25 mouse cellular contexts compared by ENCODE assay signal in the genomic region with DNA sequence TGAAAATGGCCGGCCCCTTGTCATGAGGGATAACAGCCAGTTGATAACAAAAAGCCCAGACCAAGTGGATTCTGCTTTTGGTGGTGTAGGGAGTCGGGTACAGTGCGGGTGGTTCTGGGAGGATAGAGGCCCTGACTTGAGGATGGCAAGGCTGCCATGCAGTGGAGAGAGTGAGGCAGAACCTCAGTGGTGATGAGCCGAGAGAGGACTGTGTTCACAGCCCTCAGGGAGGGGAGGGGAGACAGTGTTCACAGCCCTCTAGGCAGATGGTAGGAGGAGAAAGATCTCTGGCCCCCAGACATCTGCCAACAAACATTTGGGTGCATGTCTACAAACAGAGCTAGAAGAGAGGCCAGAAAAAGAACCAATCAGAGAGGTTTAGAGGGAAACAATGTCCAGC. TPM values are rescaled to one million over a fixed set of nuclear protein-coding genes. Genes with fewer than 3 reads are reported as not detected.
"Had no signal": no experiment of that assay in that cellular context is flagged by ENCODE, and none has a peak within 500 bp of the region (broad histone marks: within the 10 kb centered on the region; RNA-seq: fewer than 3 reads in every experiment).

No protein-coding gene starts in this region.

- H3K27me3 ChIP-seq: heart, embryonic 12.5 days; hindbrain, embryonic 12.5 days; intestine, embryonic 15.5 days; limb, embryonic 12.5 days; liver, embryonic 12.5 days had no signal

- DNase-seq: gastrocnemius, adult 2 months; gastrocnemius, postnatal 10 days; gastrocnemius, postnatal 25 days; heart, adult 2 months; heart, postnatal 4 days; kidney, adult 18-20 months; kidney, adult 8-10 months; kidney, postnatal 10 days; kidney, postnatal 4 days; liver had no signal

- H3K4me1 ChIP-seq: heart, embryonic 12.5 days; hindbrain, embryonic 10.5 days; hindbrain, embryonic 12.5 days; intestine, embryonic 15.5 days; limb, embryonic 10.5 days; limb, embryonic 12.5 days; liver, embryonic 12.5 days had no signal

- H3K9ac ChIP-seq: heart, embryonic 12.5 days; hindbrain, embryonic 12.5 days; hindbrain, embryonic 14.5 days; intestine, embryonic 15.5 days; limb, embryonic 12.5 days; liver, embryonic 12.5 days; liver, embryonic 14.5 days had no signal

- H3K36me3 ChIP-seq: heart, embryonic 12.5 days; hindbrain, embryonic 10.5 days; hindbrain, embryonic 12.5 days; intestine, embryonic 15.5 days; limb, embryonic 10.5 days; limb, embryonic 12.5 days; liver, embryonic 12.5 days had no signal

- H3K4me3 ChIP-seq: gastrocnemius, adult 2 months; heart, adult 2 months; heart, embryonic 12.5 days; hindbrain, embryonic 10.5 days; hindbrain, embryonic 12.5 days; intestine, embryonic 15.5 days; layer of hippocampus, adult 2 months; left cerebral cortex, adult 2 months; limb, embryonic 10.5 days; limb, embryonic 12.5 days; liver, embryonic 12.5 days had no signal

- H3K9me3 ChIP-seq: intestine, embryonic 15.5 days; limb, embryonic 10.5 days had no signal

- H3K27ac ChIP-seq: gastrocnemius, adult 2 months; heart, adult 2 months; hindbrain, embryonic 10.5 days; hindbrain, embryonic 12.5 days; hindbrain, embryonic 14.5 days; intestine, embryonic 15.5 days; layer of hippocampus, adult 2 months; left cerebral cortex, adult 2 months; limb, embryonic 10.5 days; limb, embryonic 12.5 days; liver, embryonic 12.5 days; liver, embryonic 14.5 days had no signal

- H3K4me2 ChIP-seq: heart, embryonic 12.5 days; hindbrain, embryonic 12.5 days; hindbrain, embryonic 14.5 days; intestine, embryonic 15.5 days; limb, embryonic 12.5 days; liver, embryonic 12.5 days had no signal

- ATAC-seq: hindbrain, embryonic 16.5 days; inflammation-experienced regulatory T-cells, adult 6 months; intestine, embryonic 15.5 days; intestine, postnatal 0 days; liver, embryonic 12.5 days had no signal

RNA-seq across cellular contexts. Expression of a gene that starts 28.0 kb away (rescaled TPM):
- total RNA-seq: granulocyte monocyte progenitor cell, adult 5-6 weeks had no signal
- polyA plus RNA-seq: inflammation-experienced regulatory T-cells, adult 6 months had no signal

RNA-seq across cellular contexts. Expression of a gene that starts 58.8 kb away (rescaled TPM):
- total RNA-seq: granulocyte monocyte progenitor cell, adult 5-6 weeks had no signal
- polyA plus RNA-seq: hindbrain, embryonic 10.5 days; hindbrain, embryonic 12.5 days; inflammation-experienced regulatory T-cells, adult 6 months had no signal
